Mouse (Mus musculus): ENCODE measurements at regions not wholly inside any gene's neighbourhood (a gene's known extent, or its start where the extent isn't known, plus 50 kb on each side); places are given as distances from the start of the nearest gene placed in this dataset.

DNA sequence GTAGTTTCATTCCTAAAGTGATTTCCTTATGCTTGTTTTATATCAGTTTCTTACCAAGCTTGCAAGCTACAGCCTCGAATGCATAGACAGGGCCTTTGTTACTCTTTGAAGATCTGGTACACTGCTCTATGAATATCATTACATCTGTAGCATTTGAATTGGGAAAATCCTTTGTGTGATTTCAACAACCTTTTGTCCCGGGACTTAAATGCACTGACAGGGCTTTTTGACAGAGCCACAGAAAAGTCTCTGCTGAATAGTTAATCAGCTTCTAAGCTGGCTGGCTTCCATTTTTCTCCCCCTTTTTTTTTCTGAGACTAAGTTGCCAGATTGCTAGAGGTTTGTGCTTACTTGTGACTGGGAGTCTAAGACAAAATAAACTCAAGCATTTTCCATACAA, 80.2 kb downstream of the Ednrb start:
- no peaks in the 10 kb centered on the region for H3K36me3 ChIP-seq
- no peak overlapping the region for H3K4me3 ChIP-seq
- no peaks in the 10 kb centered on the region for H3K4me1 ChIP-seq
- WGBS, result 19% methylated on average over 2 of the region's 2 CpGs
- no peak overlapping the region for H3K4me2 ChIP-seq (replicated peaks)
- no peak overlapping the region for H3K9ac ChIP-seq
- peak; percentile 73 for ATAC-seq (ENCODE audit: low FRiP score, low read depth)
- no peak overlapping the region for H3K27ac ChIP-seq
- H3K9me3 ChIP-seq, result no peaks in the 10 kb centered on the region
- H3K27me3 ChIP-seq (replicated peaks), result no peaks in the 10 kb centered on the region

DNA sequence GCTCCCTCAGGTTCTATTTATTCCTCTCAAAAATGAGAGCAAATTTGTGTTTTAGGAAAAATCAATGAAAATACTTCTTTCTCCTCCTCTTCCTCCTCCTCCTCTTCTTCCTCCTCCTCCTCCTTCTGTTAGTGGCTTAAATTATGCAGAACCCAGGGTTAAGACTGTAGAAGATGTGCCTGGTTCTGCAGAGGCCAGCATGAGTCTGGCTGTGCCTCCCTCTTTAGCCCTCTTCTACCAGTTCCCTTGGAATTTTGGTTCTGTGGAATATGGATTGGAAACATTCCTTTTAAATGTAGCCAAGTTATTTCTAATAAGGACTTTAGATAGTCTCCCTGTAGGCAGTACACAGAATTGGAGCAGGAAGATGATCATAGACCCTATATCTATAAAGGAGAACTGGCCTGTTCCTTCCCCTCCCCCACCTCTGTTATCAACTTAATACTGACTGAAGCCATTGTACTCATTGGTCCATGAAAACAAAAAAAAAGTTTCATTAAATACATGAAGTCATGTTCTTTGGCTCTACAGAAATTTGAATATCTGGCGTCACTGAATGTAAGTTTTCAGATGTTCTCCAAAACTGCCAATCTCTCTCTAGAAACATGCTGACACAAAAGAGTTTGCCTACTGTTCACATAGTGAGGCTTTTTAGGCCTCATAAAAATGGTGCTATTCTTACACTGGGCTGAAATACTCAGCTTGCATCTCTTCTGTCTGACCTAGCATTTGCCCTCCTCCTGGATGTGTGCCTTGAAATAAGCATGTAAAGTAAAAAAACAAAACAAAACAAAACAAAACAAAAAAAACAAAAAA, 80.8 kb downstream of the Ednrb start:
- Histone ChIP-seq H3K36me3 (no peaks in the 10 kb centered on the region), H3K9ac (no peak overlapping the region), H3K4me2 (replicated peaks) (no peak overlapping the region), H3K4me1 (no peaks in the 10 kb centered on the region), H3K9me3 (no peaks in the 10 kb centered on the region), H3K27me3 (replicated peaks) (no peaks in the 10 kb centered on the region), H3K4me3 (no peak overlapping the region), H3K27ac (no peak overlapping the region)
- 67% methylated on average over 1 of the region's 1 CpGs for WGBS
- 0 out of 2 replicates have a peak, but pooled peaks have one; percentile 54 for ATAC-seq (ENCODE audit: low FRiP score, low read depth)

DNA sequence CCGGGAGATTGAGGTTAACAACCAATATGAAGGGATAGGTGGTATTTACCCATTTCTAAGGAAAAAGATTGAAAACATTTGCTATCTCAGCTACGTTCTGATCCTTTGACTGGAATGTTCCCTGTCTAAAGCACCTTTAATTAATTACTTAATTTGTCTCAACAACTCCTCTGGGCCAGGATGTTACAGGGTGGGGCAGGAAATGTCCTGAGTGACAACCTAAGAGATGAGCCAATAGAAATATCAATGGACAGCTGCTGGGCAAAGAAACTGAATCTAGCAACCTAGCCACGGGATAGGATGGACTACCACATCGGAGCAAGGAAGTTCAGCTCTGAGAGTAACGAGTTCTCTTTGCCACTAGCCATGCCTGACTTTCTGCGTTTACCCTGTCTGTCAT, 84.8 kb downstream of the Ednrb start:
- no peak for ATAC-seq (ENCODE audit: low FRiP score, low read depth)
- Histone ChIP-seq H3K9ac (no peak overlapping the region), H3K27ac (no peak overlapping the region), H3K9me3 (no peaks in the 10 kb centered on the region), H3K36me3 (no peaks in the 10 kb centered on the region), H3K4me1 (no peaks in the 10 kb centered on the region), H3K4me2 (replicated peaks) (no peak overlapping the region), H3K4me3 (no peak overlapping the region), H3K27me3 (replicated peaks) (no peaks in the 10 kb centered on the region)
- WGBS, result 92% methylated on average over 6 of the region's 6 CpGs
